Mouse (Mus musculus): ENCODE data around the gene Ufc1. TPM values are rescaled to one million over a fixed set of nuclear protein-coding genes. Genes with fewer than 3 reads are reported as not detected.

Gene Ufc1
- polyA plus RNA-seq, 1 experiment from 2014 or later, result 125 TPM

Other genes with a start within 250 kb of the Ufc1 start
- gene Fcgr3, start 230.1 kb downstream of the Ufc1 start, polyA plus RNA-seq (2015; fragmentation: Nextera tagmentation; extraction: Ambion mirVana), result 8.1 and 10.0 TPM in 2 replicates
- gene Cfap126, start 181.1 kb downstream of the Ufc1 start, polyA plus RNA-seq (2015; fragmentation: Nextera tagmentation; extraction: Ambion mirVana), result 9.4 and 18.4 TPM in 2 replicates
- gene Sdhc, start 144.4 kb downstream of the Ufc1 start, polyA plus RNA-seq (2015; fragmentation: Nextera tagmentation; extraction: Ambion mirVana), result 256 and 259 TPM in 2 replicates
- 4.9 and 7.9 TPM in 2 replicates for gene Mpz, start 144.3 kb downstream of the Ufc1 start, polyA plus RNA-seq (2015; fragmentation: Nextera tagmentation; extraction: Ambion mirVana)
- gene Pcp4l1, start 98.8 kb downstream of the Ufc1 start, polyA plus RNA-seq (2015; fragmentation: Nextera tagmentation; extraction: Ambion mirVana), result 25.1 and 44.1 TPM in 2 replicates
- 0.32 and 0.48 TPM in 2 replicates for gene Nr1i3, start 81.1 kb downstream of the Ufc1 start, polyA plus RNA-seq (2015; fragmentation: Nextera tagmentation; extraction: Ambion mirVana)
- 35.4 and 42.4 TPM in 2 replicates for gene Tomm40l, start 72.5 kb downstream of the Ufc1 start, polyA plus RNA-seq (2015; fragmentation: Nextera tagmentation; extraction: Ambion mirVana)
- gene Apoa2, start 70.0 kb downstream of the Ufc1 start, polyA plus RNA-seq (2015; fragmentation: Nextera tagmentation; extraction: Ambion mirVana), result 4.4 and 6.0 TPM in 2 replicates
- gene Fcer1g, start 60.7 kb downstream of the Ufc1 start, polyA plus RNA-seq (2015; fragmentation: Nextera tagmentation; extraction: Ambion mirVana), result 29.4 and 33.8 TPM in 2 replicates
- gene Adamts4, start 44.6 kb downstream of the Ufc1 start, polyA plus RNA-seq (2015; fragmentation: Nextera tagmentation; extraction: Ambion mirVana), result 4.9 and 5.0 TPM in 2 replicates
- gene Ndufs2, start 43.6 kb downstream of the Ufc1 start, polyA plus RNA-seq (2015; fragmentation: Nextera tagmentation; extraction: Ambion mirVana), result 222 and 228 TPM in 2 replicates
- gene B4galt3, start 24.7 kb downstream of the Ufc1 start, polyA plus RNA-seq (2015; fragmentation: Nextera tagmentation; extraction: Ambion mirVana), result 105 and 110 TPM in 2 replicates
- gene Ppox, start 13.8 kb downstream of the Ufc1 start, polyA plus RNA-seq (2015; fragmentation: Nextera tagmentation; extraction: Ambion mirVana), result 45.0 and 51.1 TPM in 2 replicates
- gene Usp21, start 7.0 kb downstream of the Ufc1 start, polyA plus RNA-seq (2015; fragmentation: Nextera tagmentation; extraction: Ambion mirVana), result 106 and 107 TPM in 2 replicates
- gene Dedd, start 34.1 kb upstream of the Ufc1 start, polyA plus RNA-seq (2015; fragmentation: Nextera tagmentation; extraction: Ambion mirVana), result 51.6 and 52.3 TPM in 2 replicates
- gene Nit1, start 50.6 kb upstream of the Ufc1 start, polyA plus RNA-seq (2015; fragmentation: Nextera tagmentation; extraction: Ambion mirVana), result 54.8 and 59.7 TPM in 2 replicates
- 164 and 169 TPM in 2 replicates for gene Pfdn2, start 50.6 kb upstream of the Ufc1 start, polyA plus RNA-seq (2015; fragmentation: Nextera tagmentation; extraction: Ambion mirVana)
- gene Klhdc9, start 65.8 kb upstream of the Ufc1 start, polyA plus RNA-seq (2015; fragmentation: Nextera tagmentation; extraction: Ambion mirVana), result 2.8 and 3.3 TPM in 2 replicates
- gene Nectin4, start 75.1 kb upstream of the Ufc1 start, polyA plus RNA-seq (2015; fragmentation: Nextera tagmentation; extraction: Ambion mirVana), result 1.4 and 1.7 TPM in 2 replicates
- gene Arhgap30, start 93.9 kb upstream of the Ufc1 start, polyA plus RNA-seq (2015; fragmentation: Nextera tagmentation; extraction: Ambion mirVana), result 1.00 and 1.0 TPM in 2 replicates
- 202 and 209 TPM in 2 replicates for gene Usf1, start 116.3 kb upstream of the Ufc1 start, polyA plus RNA-seq (2015; fragmentation: Nextera tagmentation; extraction: Ambion mirVana)
- 10.0 and 11.7 TPM in 2 replicates for gene Tstd1, start 123.8 kb upstream of the Ufc1 start, polyA plus RNA-seq (2015; fragmentation: Nextera tagmentation; extraction: Ambion mirVana)
- gene F11r, start 142.5 kb upstream of the Ufc1 start, polyA plus RNA-seq (2015; fragmentation: Nextera tagmentation; extraction: Ambion mirVana), result 12.2 and 13.3 TPM in 2 replicates
- 32.0 and 34.5 TPM in 2 replicates for gene Alyref2, start 208.5 kb upstream of the Ufc1 start, polyA plus RNA-seq (2015; fragmentation: Nextera tagmentation; extraction: Ambion mirVana)
- gene Itln1, start 240.3 kb upstream of the Ufc1 start, polyA plus RNA-seq (2015; fragmentation: Nextera tagmentation; extraction: Ambion mirVana), result not detected in 2 replicates